Mouse (Mus musculus) left cerebral cortex, adult 18-20 months (tissue): ENCODE results near the gene Kcnmb2. TPM values are rescaled to one million over a fixed set of nuclear protein-coding genes. Genes with fewer than 3 reads are reported as not detected.

Experiments used
- DNase-seq, 2 experiments: peaks; one replicate each; pipeline ENCODE4 v3.0.0; 2021 to 2022; ENCODE audit warnings: low spot score in 2 of 2, mixed read lengths in 1 of 2
- long read RNA-seq, 2 experiments: library from polyadenylated mRNA; stranded (forward); transcript quantifications; one replicate each; pipeline ENCODE4 v2.0.0; 2021
- total RNA-seq, 2 experiments: library from RNA; stranded (reverse); gene quantifications; 2 replicates each; pipeline ENCODE4 v1.2.3; 2021

Kcnmb2 gene
- 1 to 10 TPM; 4.9 to 8.5 TPM for total RNA-seq
- long read RNA-seq, experiment 1, partial matches to known transcripts: 3 of 6 reads
- long read RNA-seq, experiment 1, other reads (novel, unspliced or antisense): 2 of 6 reads
- long read RNA-seq, experiment 2, partial matches to known transcripts: 0 of 2 reads
- long read RNA-seq, experiment 2, other reads (novel, unspliced or antisense): 2 of 2 reads

DNA sequence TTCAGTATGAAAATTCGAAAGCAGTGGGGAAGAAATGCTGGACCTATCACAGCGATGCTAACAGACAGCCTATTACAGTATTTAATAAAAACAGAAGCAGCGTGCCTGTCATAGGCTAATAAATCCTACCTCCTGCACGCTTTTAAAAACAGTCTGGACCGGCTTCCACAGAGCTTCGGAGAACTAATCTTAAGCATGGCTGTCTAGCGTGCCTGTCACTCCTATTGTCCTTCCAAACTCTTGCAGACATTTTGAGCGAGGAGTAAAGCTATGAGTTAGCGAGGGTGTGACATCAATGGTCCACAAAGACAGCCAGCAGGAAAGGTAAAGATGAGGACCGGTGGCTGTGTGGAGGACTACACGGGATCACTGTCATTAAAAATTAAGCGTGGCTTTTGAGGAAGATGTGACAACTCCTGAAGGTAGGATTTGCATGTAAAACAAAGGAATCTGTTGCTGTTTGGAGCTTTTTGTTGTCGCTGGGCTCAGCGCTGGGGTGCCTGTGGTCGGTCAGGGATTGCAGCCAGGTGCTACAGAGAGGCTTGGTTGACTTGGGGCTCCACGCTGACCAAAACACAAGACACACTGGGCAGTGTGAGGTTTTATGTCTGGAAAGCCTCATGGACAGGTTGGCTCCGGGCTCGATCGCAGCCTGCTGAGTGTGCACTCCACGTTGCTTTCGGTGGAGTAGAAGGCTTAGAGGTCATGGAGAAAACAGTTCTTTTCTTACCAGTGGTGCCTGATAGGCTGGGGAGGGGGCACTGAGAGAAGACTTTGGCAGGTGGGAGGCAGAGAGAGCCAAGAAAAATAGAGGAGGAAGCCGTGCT is at the start of gene Kcnmb2:
TSS of gene Kcnmb2 (plus strand) at position 4 of the 827 bp plus-strand sequence.
- no peak for DNase-seq

DNA sequence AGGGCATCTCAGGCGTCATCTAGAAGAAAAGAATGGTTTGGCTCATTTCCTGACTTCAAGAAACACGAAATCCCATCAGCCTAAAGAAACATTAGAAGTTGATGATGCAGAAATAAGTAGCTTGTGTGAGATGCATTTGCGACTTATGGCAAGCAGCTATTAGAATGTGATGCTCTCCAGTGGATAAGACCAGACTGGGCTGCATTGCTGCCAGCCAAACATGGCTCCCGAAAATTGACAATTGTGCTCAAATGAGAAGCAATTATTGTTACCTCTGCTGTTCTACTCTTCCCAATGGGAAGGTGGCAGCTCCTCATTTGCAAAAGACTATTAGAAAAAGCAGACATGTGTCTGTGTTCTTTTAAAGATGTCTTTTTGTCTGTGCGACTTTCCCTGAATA is 38.8 kb upstream of the Kcnmb2 start:
- DNase-seq: no peak

DNA sequence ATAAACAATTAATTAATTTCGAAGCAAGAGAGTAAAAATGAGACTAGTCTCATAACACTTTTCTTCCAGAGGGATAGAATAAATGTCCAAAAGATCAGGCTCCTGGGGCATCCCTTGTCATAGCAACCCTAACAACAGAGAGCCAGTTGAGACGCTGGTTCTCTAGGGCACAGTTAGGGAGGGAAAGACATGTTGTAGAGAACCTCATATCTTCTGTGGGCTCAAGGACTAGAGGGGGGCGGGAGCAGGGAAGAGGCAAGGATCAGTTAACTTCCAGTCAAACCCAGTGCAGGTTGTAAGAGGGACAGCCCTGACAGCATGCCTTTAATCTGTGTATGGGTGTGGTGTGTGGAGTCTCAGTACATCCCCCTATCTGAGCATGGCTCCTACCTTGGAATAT is 38.2 kb upstream of the Kcnmb2 start:
- DNase-seq: no peak

DNA sequence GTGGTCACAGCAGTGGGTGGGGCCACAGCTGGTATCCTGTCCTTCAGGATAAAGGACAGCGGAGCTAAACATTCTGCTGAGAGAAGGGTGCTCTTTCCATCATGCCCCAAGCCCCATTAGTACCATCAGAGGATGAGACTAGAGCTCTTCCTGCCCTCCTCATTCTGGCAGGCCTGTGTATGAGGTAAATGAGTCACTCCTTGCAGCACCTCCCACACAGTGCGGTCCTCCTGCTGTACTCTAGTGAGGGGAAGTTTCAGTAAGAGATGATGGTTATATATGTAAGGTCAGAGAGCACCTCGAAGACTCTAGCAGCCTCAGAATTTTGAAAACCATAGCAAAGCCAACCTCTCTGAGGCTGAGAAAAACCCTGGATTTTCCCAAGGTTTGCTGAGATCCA is 30.8 kb upstream of the Kcnmb2 start:
- peak; percentile 36 to 42 for DNase-seq

DNA sequence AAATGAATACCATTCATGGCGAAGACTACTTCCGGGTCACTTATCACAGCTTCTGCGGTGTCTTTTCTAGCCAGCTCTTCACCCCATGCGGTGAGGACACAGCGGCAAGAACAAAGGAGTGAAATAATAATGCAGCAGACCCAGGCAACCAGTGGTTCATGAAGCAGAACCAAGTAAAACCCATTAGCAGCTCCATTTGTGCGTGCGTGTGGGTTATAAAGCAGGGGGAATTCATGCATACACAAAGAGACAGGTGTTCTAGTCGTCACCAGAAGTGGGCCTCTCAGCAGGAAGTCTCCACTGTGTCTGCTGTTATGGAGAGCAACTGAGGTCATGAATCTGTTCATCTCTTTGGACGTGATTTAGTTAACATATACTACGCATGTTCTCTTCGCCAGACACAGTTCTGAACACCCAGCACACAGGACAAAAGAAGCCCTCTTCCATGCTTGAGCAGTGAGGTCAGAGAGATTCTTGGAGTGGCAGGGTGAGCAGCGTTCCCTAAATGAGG is 19.6 kb upstream of the Kcnmb2 start:
- DNase-seq: no peak

DNA sequence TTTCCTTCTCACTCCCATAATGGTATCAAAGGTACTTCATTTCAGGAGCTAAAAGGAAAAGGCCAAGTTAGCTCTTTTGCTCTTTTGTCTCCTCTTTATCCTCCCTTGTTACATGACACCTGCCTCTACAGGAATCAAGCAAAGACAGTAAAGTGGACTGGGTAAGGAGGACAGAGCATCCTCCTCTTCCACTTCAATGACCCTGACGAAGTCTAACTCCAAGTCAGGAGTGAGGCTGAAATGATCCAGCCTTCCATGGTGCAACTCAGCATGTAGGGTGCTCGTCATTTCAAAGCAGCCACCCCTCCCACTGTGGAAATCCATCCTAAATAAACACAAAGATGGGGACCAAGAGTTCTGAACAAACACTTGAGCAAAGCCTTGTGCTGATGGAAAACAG is 9.7 kb upstream of the Kcnmb2 start:
- DNase-seq: no peak

DNA sequence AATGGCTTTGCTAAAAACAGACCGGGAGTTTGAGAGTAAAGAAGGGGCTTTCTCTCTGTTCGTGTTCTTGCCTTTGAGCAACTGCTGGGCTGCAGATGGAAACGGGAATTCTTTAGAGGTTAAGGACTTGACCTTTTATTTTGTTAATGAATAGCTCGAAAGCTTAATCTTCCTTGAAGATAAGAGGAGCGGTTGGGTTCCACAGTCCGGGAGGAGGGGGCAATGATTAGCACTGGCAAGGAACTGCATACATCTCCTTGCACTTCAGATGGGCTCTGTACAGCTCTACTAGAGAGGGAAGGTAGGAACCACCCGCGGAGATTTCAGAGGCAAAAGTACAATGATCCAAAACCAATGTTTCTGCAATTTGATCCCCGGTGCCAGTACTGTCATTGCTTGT is 1.2 kb downstream of the Kcnmb2 start:
- DNase-seq: no peak

DNA sequence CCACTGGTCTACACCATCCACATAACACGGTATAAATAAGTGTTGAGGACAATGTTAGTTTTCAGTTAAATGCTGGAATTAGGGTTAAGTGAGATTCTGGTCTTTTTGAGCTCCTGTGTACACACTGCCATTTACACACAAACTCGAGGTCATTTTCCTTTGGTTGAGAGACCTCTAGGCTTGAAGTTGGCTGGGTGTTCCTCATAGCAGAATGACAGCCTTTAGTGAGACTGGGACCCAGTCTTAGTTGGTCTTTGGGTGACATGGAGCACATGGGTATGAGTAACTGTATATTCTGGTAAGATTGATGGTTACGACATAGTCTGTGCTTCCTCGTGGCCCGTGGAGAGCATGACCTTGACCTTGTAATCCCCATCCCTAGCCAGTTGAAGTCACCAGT is 1.8 kb downstream of the Kcnmb2 start:
- DNase-seq: no peak

DNA sequence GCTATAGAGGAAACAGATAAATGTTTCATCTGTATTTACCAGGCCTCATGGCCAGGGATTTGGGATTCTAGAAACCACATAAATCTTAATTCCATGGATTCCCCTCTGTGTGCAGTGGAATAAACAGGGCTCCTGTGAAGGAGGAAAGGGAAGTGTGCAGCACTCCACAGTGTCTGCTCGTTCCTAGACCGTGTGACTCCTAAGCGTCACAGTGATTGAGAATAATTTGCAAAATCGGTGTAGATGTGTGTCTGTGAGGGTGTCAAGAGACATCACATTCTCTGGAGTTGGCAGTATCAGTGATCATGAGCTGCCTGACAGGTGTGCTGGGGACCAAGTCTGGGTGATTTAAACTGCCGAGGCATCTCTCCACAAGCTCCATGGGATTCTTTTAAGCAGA is 8.9 kb downstream of the Kcnmb2 start:
- DNase-seq: no peak

DNA sequence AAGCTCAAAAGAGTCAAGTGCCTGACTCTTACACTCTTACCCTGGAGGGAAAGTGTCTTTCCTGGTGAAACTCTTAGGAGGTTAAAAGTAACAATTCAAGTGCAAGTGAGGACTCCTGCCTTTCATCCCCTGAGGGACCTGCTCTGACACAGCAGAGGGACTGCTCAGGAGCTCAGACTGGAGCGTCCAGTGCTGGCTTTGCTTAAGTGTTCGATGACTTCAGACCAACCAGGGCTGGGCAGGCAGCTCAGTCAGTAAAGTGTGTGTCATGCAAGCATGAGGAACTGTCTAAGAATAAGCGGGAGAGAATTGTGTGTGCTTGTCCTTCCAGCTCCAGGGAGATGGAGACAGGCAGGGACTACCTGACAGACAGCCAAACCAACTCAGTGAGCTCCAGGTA is 9.4 kb downstream of the Kcnmb2 start:
- no peak for DNase-seq

DNA sequence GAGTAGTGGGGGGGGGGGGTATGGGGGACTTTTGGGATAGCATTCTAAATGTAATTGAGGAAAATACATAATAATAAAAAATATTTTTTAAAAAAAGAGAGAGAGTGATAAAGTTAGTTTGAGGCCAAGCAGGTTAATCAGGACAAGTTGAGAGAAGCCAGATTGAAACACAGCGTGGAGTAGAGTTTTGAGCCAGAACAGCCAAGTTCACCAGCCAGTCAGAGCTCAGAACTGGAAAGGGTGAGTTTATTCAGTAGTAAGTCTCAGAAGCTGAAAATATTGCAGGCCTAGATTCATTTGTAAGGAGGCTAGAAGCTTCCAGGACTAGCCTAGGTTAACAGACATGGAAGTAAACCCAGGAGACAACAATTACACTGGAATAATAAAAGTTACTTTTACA is 26.2 kb downstream of the Kcnmb2 start:
- no peak for DNase-seq

DNA sequence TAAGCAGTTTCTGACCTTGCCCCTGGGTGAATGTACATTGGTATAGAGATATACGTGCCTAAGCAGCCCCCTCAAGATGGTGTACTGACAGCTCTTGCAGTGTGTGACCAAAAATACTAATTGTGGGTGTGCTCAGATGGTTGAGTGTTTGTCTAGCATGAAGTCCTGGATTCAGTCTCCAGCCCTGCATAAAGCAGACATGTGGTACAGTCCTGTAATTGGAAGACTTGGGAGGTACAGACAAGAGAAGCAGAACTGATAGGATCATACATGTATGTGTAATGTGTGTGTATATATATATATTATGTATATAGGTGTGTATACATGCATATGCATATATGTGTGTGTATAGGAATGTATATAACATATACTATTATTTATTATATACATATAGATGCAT is 32.4 kb downstream of the Kcnmb2 start:
- DNase-seq: no peak

DNA sequence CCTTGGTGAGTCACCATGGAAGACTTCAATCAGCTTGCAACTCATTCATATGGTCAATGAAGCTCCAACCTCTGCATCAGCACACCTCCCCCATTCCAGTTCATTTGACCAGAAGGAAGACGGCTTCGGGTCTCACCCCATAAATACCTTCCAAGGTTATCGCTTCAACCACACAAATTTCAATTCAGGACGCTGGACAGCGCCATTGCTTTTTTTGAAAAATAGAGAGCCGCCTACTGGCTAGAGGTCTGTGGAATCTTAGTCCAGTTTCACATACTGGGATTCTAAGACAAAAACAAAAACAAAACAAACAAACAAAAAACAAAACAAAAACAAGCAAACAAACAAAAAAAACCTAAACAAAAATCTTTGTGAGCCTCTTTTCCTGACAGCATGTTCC is 39.2 kb downstream of the Kcnmb2 start:
- no peak for DNase-seq

DNA sequence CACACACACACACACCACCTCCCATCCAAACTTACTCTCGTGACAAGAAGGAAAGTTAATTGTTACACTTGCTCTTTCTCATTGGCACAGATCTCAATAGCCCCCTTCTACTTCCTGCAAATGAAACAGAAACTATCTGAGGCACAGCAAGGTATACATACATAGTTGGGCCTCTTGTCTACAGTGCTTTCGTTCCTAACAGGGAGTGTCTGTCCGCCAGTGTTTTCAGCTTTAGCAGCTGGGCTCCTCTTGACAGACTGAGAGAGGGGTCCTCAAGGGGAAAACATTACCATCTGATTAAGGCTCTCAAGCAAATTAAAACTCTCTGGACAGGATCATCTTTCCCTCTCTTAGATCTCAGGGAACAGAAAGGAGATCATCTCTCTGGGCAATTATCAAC is 51.9 kb downstream of the Kcnmb2 start:
- no peak for DNase-seq

DNA sequence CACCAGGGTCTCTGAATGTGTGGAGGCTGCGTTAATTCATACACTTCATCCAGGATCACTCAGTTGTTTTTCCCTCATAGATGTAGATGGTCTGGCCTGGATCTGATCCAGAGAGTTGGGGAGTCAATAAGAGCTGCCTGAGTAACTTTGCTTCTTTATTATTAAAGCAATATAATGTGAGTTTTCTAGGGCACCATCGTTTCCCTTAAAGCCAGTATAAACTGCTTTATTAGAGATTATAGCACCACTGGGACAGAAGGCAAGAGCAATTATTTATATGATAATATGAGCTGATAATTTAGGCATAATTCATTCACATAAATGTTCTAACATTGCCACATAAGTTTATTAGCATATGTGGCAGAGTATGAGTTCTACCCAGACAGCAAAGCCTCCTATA is 52.7 kb downstream of the Kcnmb2 start:
- no peak for DNase-seq

DNA sequence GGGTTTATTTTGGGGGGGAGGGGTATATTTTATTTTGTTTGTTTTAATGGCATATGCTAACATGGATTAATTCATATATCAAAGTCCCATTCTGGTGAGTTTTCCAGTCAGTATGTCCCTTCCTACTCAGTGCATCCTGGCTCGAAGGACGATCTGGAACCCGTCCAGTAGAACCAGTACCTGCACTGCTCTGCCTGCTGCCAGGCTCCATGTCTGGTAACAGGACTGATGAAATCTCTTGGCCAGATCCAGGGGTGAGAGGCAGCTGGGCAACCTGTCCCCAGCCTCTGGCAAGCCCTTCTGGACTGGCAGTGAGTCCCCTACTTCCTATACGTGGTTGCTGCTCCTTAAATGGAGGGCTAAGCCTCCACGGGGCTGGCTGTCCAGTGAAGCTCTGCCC is 57.5 kb downstream of the Kcnmb2 start:
- no peak for DNase-seq

DNA sequence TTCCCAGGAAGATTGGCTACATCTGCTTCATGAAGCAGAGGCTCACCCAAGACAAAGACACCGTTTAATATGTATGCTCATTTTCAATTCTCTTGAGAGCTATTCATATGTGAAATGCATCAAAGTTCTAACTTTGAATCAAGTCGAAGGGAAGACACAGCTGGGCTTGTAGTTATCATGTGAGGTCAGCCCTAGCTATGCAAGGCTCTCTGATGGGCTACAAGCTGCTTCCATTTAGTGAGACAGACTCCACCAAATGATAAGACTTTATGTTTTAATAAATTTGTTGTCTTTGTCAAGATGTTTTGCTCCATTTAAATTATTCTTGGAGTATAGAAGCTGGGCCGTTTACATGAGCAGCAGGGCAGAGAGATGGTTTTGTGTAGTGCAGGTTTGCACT is 58.9 kb downstream of the Kcnmb2 start:
- DNase-seq: no peak

DNA sequence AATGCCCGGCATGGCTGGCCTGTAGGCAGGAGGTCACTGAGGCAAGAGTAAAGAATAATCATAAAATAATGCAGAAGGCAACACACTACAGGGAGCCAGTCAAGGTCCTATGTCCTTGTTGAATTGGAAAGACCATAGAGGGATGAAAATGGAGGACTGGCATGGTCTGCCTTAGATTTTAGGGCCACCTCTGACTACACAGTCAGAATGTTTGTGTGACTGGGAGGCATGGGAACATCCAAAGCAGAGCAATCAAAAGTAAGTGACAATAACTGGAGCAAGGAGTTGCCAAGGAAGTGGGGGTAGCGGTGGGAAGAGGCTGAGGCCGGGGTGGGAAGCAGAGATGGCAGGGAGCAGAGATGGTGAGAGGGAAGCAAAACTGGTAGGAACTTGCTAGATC is 60.8 kb downstream of the Kcnmb2 start:
- no peak for DNase-seq

DNA sequence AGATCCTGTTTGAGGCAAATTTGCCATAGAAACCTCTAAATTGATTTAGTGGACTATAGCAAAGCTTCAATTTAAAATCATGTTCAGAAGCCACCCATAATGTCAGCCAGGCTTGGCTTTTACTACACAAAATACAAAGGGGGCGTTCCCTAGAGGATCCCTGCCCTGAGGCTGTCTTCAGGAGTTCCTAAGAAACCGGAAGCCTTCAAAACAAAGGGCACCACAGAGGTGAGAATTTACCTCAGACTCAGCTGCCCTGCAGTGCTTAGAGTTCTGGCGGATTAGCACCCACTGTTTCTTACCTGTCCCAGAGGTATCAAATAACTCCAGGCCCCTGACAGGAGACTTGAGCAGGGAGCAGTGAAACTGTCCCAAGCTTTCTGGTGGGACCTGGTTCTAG is 77.4 kb downstream of the Kcnmb2 start:
- DNase-seq: no peak

DNA sequence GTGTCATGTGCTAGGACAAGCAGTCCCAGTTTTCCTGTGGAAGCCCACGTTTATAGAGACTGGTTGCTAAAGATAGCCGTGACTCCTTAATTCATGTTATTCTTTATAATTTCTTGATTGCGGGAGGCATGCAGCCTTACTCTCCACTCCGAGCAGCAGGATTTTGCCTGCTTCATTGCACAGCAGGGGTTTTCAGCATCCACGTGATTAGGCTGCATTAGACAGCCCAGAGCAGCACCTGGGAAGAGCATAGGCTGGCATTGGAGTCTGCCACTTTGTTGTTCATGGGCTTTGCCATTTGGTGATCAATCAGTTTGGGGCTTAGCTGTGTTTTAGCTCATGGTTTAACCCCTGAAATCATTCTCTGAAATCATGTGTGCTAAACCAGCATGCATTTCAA is 80.1 kb downstream of the Kcnmb2 start:
- no peak for DNase-seq

DNA sequence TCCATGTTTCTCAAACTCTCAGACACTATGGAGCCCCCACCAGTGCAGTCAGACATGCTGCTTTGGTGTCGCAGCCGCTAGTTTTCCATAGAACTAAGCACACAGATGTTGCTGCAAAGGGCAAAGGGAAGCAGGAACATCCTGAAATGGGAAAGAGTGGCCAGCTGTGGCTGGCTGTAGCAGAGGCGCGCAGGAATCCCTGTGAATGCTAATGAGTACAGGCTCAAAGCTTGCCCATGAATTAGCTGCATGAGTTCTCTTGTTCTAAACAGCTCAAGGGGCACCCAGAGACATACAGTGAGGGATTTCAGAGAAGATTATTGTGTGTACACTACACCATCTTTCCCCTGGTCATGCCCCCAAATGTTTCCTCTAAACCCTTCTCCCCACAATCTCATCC is 82.8 kb downstream of the Kcnmb2 start:
- no peak for DNase-seq

DNA sequence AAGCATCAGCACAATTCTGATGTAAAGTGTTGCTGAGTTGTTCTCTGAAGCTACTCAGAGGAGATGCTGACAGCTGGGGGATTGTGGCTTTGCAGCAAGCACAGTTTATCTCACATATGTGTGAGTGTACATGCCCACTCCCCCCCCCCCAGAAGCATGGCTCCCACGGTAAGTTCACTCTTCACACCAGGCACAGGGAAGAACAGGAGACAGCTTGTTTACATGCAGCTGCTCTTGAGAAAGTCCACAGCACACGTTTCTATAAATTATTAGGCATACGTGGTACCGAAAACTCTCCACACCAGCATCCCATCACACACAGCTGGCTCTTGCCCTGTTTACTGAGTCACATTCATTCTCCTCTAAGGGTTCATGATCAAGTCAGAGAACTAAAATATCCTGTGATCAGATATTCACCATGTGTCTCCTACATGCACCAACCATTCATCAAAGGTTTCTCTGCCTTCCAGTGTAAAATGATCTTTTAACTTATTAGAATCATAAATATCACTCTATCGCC is 89.3 kb downstream of the Kcnmb2 start:
- DNase-seq: no peak

DNA sequence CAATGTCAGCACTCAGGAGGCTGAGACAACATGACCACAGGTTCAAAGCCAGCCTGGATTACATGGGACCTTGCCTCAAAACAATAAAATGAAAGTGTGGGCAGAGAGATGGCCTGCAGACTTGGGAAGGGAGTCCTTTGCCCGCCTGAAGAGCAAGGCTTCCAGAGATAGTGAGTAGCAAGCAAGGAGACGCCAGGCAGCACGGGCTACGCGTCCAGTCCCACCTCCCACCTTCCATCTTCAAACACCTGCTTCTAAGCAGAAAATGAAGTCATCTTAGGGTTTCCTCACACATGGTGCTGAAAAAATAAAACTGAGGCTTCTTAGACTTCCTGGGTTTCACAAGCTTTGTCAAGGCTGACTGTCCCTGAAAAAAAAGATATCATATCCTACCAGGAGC is 109.3 kb downstream of the Kcnmb2 start:
- peak in 1 of 2 experiments; percentile 4 for DNase-seq
